Mouse (Mus musculus): Measurements from ENCODE around the gene Olfr732.

The Olfr732 gene

DNA sequence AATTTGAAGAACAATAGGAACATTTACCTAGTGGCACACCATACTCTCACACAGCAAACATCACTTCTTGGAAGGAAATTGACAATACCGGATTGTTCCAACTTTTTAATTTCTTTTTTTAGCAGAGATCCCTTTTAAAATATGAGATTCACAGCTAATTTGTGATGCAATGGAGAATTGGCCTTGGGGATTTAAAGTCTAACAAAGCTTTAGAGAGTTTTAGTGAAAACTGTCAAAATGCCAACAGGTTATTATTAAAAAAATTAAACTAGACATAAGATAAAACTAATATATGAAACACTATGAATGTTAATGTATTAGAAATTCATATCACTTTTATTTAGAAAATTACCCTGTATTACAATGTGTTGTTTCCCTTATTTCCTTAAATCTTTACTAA lies at the start of gene Olfr732:
Gene Olfr732, minus strand, starts transcription at position 101 of the 400 bp plus-strand sequence.
- no peak for DNase-seq (ENCODE audit: low spot score)

DNA sequence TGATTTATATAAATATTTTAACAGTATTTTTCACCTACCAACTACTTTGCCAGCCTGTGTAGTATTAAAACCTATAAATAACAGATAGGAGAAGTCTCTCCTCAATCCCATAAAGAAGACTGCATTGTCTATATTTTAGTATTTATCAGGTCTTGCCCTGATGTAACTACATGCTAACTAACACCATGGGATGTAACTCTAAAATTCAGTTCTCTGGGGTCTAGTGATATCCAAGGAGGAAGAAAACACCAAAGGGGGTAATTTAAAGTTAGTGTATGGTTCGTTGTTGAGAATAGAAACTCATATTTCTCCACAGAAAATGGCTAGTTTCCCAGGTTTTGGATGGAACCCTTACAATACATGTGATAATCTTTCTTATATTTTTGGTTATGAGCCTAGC lies 42.7 kb upstream of the Olfr732 start, which contains the start of gene Olfr734:
Gene Olfr734, minus strand, starts transcription at position 101 of the 400 bp plus-strand sequence.
- no peak for DNase-seq (ENCODE audit: low spot score)

DNA sequence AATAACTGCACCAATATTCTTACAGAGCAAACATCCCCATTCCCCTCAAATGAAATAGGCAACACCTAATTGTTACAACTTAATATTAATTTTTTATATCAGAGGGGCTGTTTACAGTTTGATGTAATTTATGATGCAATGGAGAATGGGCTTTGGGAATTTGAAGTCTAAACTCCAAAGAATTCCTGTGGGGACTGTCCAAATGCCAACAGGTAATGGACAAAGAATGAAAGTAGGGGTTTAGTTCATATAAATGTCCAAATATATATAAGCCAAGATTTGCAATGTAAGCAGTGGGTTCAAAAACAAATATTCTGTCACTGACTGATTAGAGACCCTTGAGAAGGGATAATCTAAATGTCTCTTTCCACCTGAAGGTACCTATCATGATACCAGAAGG lies 17.4 kb upstream of the Olfr732 start, which contains the start of gene Olfr733:
Gene Olfr733, minus strand, starts transcription at position 101 of the 400 bp plus-strand sequence.
- no peak for DNase-seq (ENCODE audit: low spot score)

DNA sequence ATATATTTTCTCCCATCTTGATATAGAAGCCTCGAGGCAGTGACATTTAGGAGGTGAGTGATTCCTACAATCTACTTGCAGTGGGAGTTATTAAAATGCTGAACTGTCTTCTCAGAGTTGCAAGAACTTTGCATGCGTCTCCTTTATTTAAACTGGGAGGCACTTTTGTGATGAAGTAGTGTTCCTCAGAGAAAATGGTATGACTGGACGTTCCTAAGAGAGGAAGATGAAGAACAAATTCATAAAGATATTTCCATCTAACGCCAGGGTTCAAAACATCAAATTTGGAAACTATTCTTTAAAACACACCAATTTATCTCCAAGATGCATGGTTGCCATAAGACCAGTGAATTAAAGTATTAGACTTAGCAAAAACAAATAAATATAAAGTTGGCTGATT lies 42.2 kb downstream of the Olfr732 start, which contains the start of gene Olfr731:
Gene Olfr731, minus strand, starts transcription at position 101 of the 400 bp plus-strand sequence.
- DNase-seq (ENCODE audit: low spot score): no peak

All from left cerebral cortex, adult 11 months (tissue).